Mouse (Mus musculus): ENCODE measurements around the gene Il1f6.

Gene Il1f6

GRCm38 (mm10) chr2:24273619-24274018, 58.4 kb downstream of the Il1f6 start:
- Histone ChIP-seq H3K4me3 (replicated peaks; ENCODE audit: low read length) (no peak overlapping the region), H3K9me3 (ENCODE audit: low read length) (peaks cover 9% of the 10 kb centered on the region; the same call in 1 of the 2 replicates), H3K4me1 (replicated peaks; ENCODE audit: low read depth, low read length) (no peaks in the 10 kb centered on the region), H3K36me3 (ENCODE audit: insufficient read depth, low read length) (no peaks in the 10 kb centered on the region), H3K27me3 (ENCODE audit: insufficient read depth, low read length) (no peaks in the 10 kb centered on the region)
- TF ChIP-seq NANOG (IDR thresholded peaks at IDR 0.05; ENCODE audit: borderline replicate concordance, low read length) = no peak
- no peak for TF ChIP-seq CTCF (conservative IDR thresholded peaks at IDR 0.05; ENCODE audit: low read length)
- TF ChIP-seq POU5F1 (IDR thresholded peaks at IDR 0.05; ENCODE audit: borderline replicate concordance, low read length) = no peak

- no peaks in the 10 kb centered on the region for H3K4me1 ChIP-seq (replicated peaks; ENCODE audit: low read depth, low read length)
- no peaks in the 10 kb centered on the region for H3K27me3 ChIP-seq (ENCODE audit: insufficient read depth, low read length)
- no peak for TF ChIP-seq NANOG (IDR thresholded peaks at IDR 0.05; ENCODE audit: borderline replicate concordance, low read length)
- TF ChIP-seq CTCF (conservative IDR thresholded peaks at IDR 0.05; ENCODE audit: low read length) = no peak
- no peak for TF ChIP-seq POU5F1 (IDR thresholded peaks at IDR 0.05; ENCODE audit: borderline replicate concordance, low read length)
- H3K9me3 ChIP-seq (ENCODE audit: low read length) = peaks cover 9% of the 10 kb centered on the region; the same call in 1 of the 2 replicates
- no peak overlapping the region for H3K4me3 ChIP-seq (replicated peaks; ENCODE audit: low read length)
- H3K36me3 ChIP-seq (ENCODE audit: insufficient read depth, low read length) = no peaks in the 10 kb centered on the region
These were observed 59.9 kb downstream of the Il1f6 start for GRCm38 (mm10) chr2:24275146-24275545.

Data from E14TG2a.4 (cell line).